Mouse (Mus musculus) spleen, postnatal 14 days (tissue): ENCODE results near the gene Cadps.

Source experiments
- DNase-seq, 2 experiments: peaks; one replicate each; pipeline ENCODE4 v3.0.0; 2021 to 2022; ENCODE audit warnings: low spot score in 2 of 2

Cadps gene

GRCm38 (mm10) chr14:12391167-12391566 is 431.7 kb downstream of the Cadps start:
- DNase-seq, result no peak

DNA sequence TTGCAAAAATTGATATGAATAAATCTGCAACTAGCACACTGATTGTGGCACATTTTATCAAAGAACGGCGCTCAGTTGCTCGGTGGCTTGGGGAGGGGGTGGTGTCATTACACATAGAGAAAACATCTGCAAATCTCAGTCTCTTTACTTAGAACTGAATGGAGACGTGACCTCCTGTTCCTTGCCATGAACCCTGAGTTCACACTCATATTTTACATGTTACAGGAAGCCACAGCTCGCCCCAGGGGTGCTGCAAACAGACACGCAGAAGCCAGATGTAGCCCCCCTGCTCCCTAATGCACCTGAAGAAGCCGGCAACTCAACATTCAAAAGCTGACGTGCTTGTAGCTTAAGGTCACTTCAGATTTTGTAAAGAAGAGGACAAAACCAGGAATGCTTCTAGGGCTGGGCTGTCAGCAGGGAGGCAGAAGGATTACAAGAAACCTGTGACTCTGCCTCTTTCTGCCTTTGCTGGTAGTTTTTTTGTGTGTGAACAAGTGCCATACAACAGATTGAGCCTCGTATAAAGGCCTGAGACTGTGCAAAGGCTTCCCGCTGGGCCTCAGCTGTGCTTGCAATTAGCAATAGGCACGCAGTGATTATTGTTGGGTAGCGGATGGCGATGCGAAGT is 434.0 kb downstream of the Cadps start:
- no peak for DNase-seq

- DNase-seq, result no peak
Measured at GRCm38 (mm10) chr14:12388192-12388795, 434.6 kb downstream of the Cadps start.

- no peak for DNase-seq
Measured at GRCm38 (mm10) chr14:12387176-12387575, 435.7 kb downstream of the Cadps start.

GRCm38 (mm10) chr14:12377883-12378282 is 445.0 kb downstream of the Cadps start:
- no peak for DNase-seq

DNA sequence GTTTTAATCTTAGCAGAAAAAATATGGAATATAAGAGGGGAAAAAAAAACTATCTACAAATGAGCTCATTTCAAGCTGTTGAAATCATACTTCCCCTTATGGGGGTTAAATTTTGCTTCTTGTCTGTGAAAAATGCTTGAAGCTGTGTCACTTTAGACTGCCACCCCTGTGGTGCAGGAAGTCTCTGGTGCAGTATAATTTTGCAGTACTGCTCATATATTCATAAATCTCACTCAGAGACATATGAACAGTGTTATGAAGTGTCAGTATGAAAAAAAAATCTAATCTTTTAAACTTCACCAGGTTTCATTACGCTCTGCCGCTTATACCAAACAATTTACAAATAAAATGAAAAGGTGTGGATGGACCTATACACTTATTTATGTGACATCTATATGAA is 445.6 kb downstream of the Cadps start:
- no peak for DNase-seq

- no peak for DNase-seq
Measured at GRCm38 (mm10) chr14:12375451-12375850, 447.4 kb downstream of the Cadps start.

GRCm38 (mm10) chr14:12350271-12350916 is 472.5 kb downstream of the Cadps start:
- DNase-seq, result no peak

DNA sequence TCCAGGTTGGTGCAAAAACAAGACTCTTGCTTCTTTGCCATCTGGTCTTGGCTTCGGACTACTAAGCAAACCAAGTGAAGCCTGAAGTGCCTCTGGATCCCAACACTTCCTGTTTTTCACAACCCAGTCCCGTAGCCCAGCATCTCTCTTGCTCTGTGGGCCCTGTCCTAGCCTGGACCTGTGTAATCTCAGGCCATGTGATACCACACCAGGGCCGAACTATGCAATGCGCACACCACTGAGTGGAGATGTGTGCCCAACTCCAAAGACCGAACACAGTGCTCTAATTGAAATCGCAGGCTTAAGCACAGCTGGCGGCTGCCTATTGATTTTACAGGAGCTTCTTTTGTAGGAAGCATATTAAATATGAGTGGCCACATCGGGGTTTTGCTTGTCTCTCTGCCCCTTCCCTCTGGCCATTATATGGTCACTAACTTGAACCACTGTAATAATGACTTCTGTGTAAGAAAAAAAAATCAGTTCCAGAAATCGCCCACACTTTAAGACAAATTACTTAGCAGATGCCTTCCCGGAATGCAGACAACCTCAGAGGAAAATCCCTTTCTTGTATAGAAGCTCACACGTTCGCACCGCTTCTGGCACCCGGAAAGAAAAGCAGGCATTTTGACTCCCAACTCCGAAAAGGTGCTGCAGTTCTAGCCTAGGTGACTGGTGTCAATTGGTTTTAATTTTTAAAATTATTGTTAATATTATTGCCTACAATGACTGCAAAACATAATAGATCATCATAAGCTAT is 473.4 kb downstream of the Cadps start:
- no peak for DNase-seq

GRCm38 (mm10) chr14:12348089-12348488 is 474.8 kb downstream of the Cadps start, which contains the start of gene Fezf2:
Fezf2 (minus strand) TSS chr14:12348189.
- DNase-seq, result no peak

- no peak for DNase-seq
Measured at GRCm38 (mm10) chr14:12346865-12347600, 475.8 kb downstream of the Cadps start.

DNA sequence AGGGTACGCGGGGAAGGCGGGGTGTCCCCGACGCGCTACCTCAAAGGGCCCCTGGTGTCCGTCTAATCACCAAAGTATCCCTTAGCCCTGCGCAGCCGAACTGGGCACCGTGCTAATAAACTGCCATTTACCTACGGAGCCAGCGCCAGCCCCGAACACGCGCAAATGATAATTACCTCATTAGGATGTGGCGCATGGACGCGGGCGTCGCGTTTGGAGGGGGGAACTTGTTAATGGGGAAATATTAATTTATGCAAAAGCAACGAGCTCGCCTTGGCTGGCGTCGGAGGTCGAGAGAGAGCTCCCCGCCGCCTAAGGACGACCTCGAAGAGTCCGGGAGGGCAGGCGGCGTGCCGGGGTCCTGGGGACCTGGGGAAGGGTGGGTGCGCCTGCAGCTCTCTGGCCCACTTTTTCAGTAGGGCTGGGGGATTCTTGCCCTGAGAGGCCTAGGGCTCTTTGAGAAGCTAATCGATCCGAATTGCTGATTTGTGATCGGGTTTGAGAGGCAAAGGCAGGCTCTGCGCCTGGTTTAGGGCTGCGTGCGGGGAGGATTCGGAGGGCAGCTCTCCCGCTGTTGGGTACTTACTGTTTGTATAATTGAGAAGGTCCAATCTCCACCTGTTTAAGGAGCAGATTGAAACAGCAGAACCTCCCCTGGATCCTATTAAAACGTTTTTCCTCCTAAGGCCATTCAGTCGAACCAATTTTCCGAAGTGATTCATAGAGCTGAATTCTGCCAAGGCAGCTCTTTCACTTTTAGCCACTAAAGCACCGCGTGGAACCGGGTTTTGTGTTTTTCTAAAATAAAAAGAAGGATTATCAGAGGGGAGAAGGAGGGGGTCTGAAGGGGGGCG is 476.6 kb downstream of the Cadps start:
- no peak for DNase-seq

- no peak for DNase-seq
Measured at GRCm38 (mm10) chr14:12345241-12345921, 477.5 kb downstream of the Cadps start.

DNA sequence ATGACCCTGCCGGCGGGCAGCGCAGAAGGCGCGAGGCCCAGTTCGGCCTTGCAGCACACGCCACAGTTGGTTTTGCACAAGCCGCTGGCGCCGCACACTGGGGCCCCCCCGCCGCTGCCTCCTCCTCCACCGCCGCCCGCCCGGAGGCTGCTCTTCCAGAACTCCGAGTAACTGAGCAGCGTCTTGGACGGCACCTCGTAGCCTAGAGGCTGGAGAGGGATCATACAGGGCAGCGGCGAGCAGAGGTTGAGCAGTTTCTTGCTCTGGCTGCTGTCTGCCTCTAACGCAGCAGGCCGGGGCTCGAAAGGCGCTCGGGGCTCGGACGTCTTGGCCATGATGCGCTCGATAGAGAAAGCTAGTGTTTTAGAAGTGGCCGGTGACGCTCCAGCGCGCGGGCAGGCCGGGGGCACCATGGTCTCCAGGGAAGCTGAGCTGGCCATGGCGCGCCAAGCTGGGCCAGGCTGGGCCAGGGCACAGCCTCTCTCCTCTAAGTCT is 478.1 kb downstream of the Cadps start:
- DNase-seq, result no peak

- no peak for DNase-seq
Measured at GRCm38 (mm10) chr14:12344061-12344745, 478.7 kb downstream of the Cadps start.

DNA sequence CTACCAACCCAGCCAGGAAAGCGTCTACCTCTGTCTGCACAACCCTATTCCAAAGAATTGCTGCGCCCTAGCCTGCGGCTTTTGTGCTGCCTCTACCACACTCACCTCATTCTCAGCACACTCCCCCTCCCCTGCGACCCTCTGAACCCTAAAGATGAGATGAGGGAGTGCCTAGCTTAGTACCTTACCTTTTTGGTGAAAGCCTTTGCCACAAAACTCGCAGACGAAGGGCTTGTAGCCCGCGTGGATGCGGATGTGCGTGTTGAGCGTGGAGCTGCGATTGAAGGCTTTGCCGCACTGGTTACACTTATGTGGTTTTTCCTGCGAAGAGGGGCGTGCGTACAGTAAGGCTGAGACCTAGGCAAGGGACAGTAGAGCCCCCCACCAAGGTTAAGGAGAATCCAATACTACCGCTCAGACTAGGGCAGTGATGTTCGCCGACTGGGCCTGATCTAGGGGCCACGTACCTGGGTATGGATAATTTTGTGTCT is 479.4 kb downstream of the Cadps start:
- no peak for DNase-seq

GRCm38 (mm10) chr14:12342458-12343131 is 480.3 kb downstream of the Cadps start:
- DNase-seq, result no peak

DNA sequence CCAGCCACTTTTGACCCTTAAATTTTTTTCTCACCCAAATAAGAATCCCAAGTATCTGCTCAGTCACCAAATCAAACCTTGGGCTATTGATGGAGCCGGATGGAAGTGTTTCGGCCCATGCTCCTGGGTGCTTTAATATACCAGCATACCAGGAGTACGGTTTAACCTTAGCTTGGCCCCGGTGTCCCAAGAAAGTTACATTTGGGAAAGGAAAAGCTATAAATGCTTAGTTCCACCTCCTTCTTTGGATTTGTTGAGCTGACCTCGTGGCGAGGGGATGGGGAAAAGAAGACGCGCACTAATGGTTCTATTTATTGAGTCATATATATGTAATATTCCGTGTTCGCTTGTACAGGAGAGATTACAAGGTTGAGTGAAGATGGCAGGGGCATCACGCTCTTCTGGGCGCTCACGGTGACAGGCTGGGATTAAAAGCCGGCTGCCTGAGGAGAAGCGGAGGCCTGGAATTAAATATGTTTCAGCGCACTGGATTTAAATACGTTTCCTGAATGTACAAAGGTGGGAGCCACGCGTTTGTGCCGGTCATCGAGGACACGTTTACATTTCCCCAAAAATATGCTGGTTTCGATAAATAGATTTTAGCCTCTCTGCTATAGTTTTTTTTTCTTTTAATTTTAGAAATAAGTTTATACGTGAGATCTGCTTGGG is 481.0 kb downstream of the Cadps start:
- DNase-seq, result no peak
